Mouse (Mus musculus) ovary, postnatal 36 days (tissue): ENCODE results near the gene Gm10974.
A peak's percentile ranks its signal among the peaks of the same experiment; 100 is the strongest.

Experiments used
- DNase-seq: peaks from one replicate; pipeline ENCODE4 v3.0.0; 2022; ENCODE audit warnings: low spot score, mixed read lengths

Gene Gm10974

GRCm38 (mm10) chr7:66365904-66366303, at the start of gene Gm10974:
TSS of gene Gm10974 (plus strand) at chr7:66365905.
- no peak for DNase-seq

- no peak for DNase-seq
Observed at GRCm38 (mm10) chr7:66318147-66318546, 47.6 kb upstream of the Gm10974 start.

- peak; percentile 31 for DNase-seq
Observed at GRCm38 (mm10) chr7:66320996-66321395, 44.7 kb upstream of the Gm10974 start.

- no peak for DNase-seq
Observed at GRCm38 (mm10) chr7:66323252-66324015, 42.3 kb upstream of the Gm10974 start.

- DNase-seq, result no peak
Observed at GRCm38 (mm10) chr7:66325419-66326053, 40.2 kb upstream of the Gm10974 start.

- no peak for DNase-seq
Observed at GRCm38 (mm10) chr7:66327516-66327915, 38.2 kb upstream of the Gm10974 start.

- no peak for DNase-seq
Observed at GRCm38 (mm10) chr7:66330610-66331009, 35.1 kb upstream of the Gm10974 start.

GRCm38 (mm10) chr7:66332340-66332739, 33.4 kb upstream of the Gm10974 start:
- no peak for DNase-seq

- DNase-seq, result no peak
Observed at GRCm38 (mm10) chr7:66333906-66334500, 31.7 kb upstream of the Gm10974 start.

- no peak for DNase-seq
Observed at GRCm38 (mm10) chr7:66336955-66337354, 28.8 kb upstream of the Gm10974 start.

GRCm38 (mm10) chr7:66339625-66340024, 26.1 kb upstream of the Gm10974 start:
- no peak for DNase-seq

GRCm38 (mm10) chr7:66340044-66340443, 25.7 kb upstream of the Gm10974 start:
- no peak for DNase-seq

- DNase-seq, result peak; percentile 53
Observed at GRCm38 (mm10) chr7:66342323-66342722, 23.4 kb upstream of the Gm10974 start.

GRCm38 (mm10) chr7:66342831-66343230, 22.9 kb upstream of the Gm10974 start:
- no peak for DNase-seq

- no peak for DNase-seq
Observed at GRCm38 (mm10) chr7:66343307-66343706, 22.4 kb upstream of the Gm10974 start.

- DNase-seq, result no peak
Observed at GRCm38 (mm10) chr7:66346959-66347663, 18.6 kb upstream of the Gm10974 start.

- no peak for DNase-seq
Observed at GRCm38 (mm10) chr7:66348588-66348987, 17.1 kb upstream of the Gm10974 start.

- DNase-seq, result no peak
Observed at GRCm38 (mm10) chr7:66349670-66350069, 16.0 kb upstream of the Gm10974 start.

GRCm38 (mm10) chr7:66351074-66351473, 14.6 kb upstream of the Gm10974 start:
- DNase-seq, result no peak

GRCm38 (mm10) chr7:66354911-66355310, 10.8 kb upstream of the Gm10974 start:
- DNase-seq, result no peak

- no peak for DNase-seq
Observed at GRCm38 (mm10) chr7:66355791-66356522, 9.7 kb upstream of the Gm10974 start.

GRCm38 (mm10) chr7:66358461-66358860, 7.2 kb upstream of the Gm10974 start:
- DNase-seq, result no peak
